Mouse (Mus musculus) liver, postnatal 0 days (tissue): ENCODE data around the gene Ift20.

Experiments
- CTCF ChIP-seq: sonication (generic); IDR thresholded peaks from 2 replicates; pipeline ENCODE4 v1.5.1; 2016; ENCODE audit warnings: antibody characterized with exemption, low read depth
- EP300 ChIP-seq: IDR thresholded peaks from 2 replicates; pipeline ENCODE4 v1.6.1; 2016; ENCODE audit warnings: antibody characterized with exemption, low read depth, mild to moderate bottlenecking

- peak; percentile 64 for TF ChIP-seq CTCF
- no peak for TF ChIP-seq EP300
These were observed 27.0 kb upstream of the Ift20 start for GRCm38 (mm10) chr11:78509148-78509547.
